In the genomic region with DNA sequence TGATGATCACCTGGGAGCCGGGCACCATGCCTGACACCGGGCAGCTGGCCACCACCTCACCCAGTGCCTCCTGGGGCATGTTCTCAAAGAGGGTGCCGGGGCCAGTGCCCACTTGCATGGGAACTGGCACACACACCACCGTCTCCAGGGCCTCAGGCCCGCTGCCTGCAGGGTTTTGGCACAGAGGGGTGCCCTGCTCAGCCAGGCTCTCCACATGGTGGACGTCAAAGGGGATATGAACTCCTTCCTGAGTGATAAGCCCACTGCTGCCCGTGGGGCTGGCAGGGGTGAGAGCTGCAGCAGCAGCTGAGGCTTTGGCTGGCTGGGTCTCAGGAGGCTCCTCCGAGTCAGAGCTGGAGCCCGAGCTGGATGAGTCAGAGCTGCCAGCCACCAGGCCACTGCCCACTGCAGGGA, we compare ENCODE assay signal across 13 mouse cellular contexts. TPM values are rescaled to one million over a fixed set of nuclear protein-coding genes. Genes with fewer than 3 reads are reported as not detected.
A peak's percentile ranks its signal among the peaks of the same experiment; 100 is the strongest.
DNase-seq lines count a peak whose midpoint lies in the region; ATAC-seq and TF ChIP-seq lines count a peak whose summit lies in the region.
"Had no signal": no experiment of that assay in that cellular context is flagged by ENCODE, and none has a peak within 500 bp of the region (broad histone marks: within the 10 kb centered on the region; RNA-seq: fewer than 3 reads in every experiment).

No protein-coding gene starts in this region.

- no peak for TF ChIP-seq POLR2A in olfactory bulb, adult 2 months (IDR thresholded peaks at IDR 0.05; ENCODE audit: insufficient read depth, low read depth, low read length)

- no peaks in the 10 kb centered on the region for H3K9me3 ChIP-seq in hindbrain, postnatal 0 days (ENCODE audit: low read length)
- H3K9me3 ChIP-seq in hindbrain, embryonic 13.5 days, result no peaks in the 10 kb centered on the region

- TF ChIP-seq CTCF in hindbrain, postnatal 0 days (IDR thresholded peaks at IDR 0.05; ENCODE audit: low read depth), result no peak
- TF ChIP-seq CTCF in olfactory bulb, adult 2 months (IDR thresholded peaks at IDR 0.05; ENCODE audit: insufficient read depth, low read depth, low read length), result no peak

- H3K4me1 ChIP-seq in hindbrain, postnatal 0 days (ENCODE audit: insufficient read depth, low read length), result peaks cover 5% of the 10 kb centered on the region; the same call in 1 of the 2 replicates
- peaks cover 8% of the 10 kb centered on the region for H3K4me1 ChIP-seq in hindbrain, embryonic 13.5 days (replicated peaks)
- peaks cover 12% of the 10 kb centered on the region for H3K4me1 ChIP-seq in olfactory bulb, adult 2 months (ENCODE audit: control insufficient read depth, insufficient read depth, low read length)

- 49% methylated on average over 9 of the region's 9 CpGs for WGBS in hindbrain, postnatal 0 days
- WGBS in hindbrain, embryonic 13.5 days, result 87% methylated on average over 9 of the region's 9 CpGs
- 35% methylated on average over 9 of the region's 9 CpGs for WGBS in olfactory bulb, adult 2 months

- H3K27ac ChIP-seq in hindbrain, postnatal 0 days, result no peak overlapping the region
- H3K27ac ChIP-seq in hindbrain, embryonic 13.5 days, result no peak overlapping the region
- H3K27ac ChIP-seq in olfactory bulb, adult 2 months (ENCODE audit: insufficient read depth, low read depth, low read length), result peak overlapping the region; percentile 41; the same call in 1 of the 2 replicates
- H3K27ac ChIP-seq: embryonic facial prominence, embryonic 13.5 days; left cerebral cortex, adult 2 months; liver, embryonic 13.5 days had no signal

- H3K36me3 ChIP-seq in hindbrain, postnatal 0 days (ENCODE audit: insufficient read depth, low read length), result peaks cover 24% of the 10 kb centered on the region
- peaks cover 60% of the 10 kb centered on the region for H3K36me3 ChIP-seq in hindbrain, embryonic 13.5 days

- no peak overlapping the region for H3K9ac ChIP-seq in hindbrain, postnatal 0 days (replicated peaks; ENCODE audit: low read length)
- no peak overlapping the region for H3K9ac ChIP-seq in hindbrain, embryonic 13.5 days
- H3K9ac ChIP-seq: embryonic facial prominence, embryonic 13.5 days; liver, embryonic 13.5 days had no signal

- H3K4me2 ChIP-seq in hindbrain, postnatal 0 days (ENCODE audit: low read depth, low read length), result no peak overlapping the region
- H3K4me2 ChIP-seq in hindbrain, embryonic 13.5 days, result no peak overlapping the region
- H3K4me2 ChIP-seq: embryonic facial prominence, embryonic 13.5 days; liver, embryonic 13.5 days had no signal

- H3K4me3 ChIP-seq in hindbrain, postnatal 0 days (ENCODE audit: low read length), result no peak overlapping the region
- H3K4me3 ChIP-seq in hindbrain, embryonic 13.5 days, result no peak overlapping the region
- H3K4me3 ChIP-seq in olfactory bulb, adult 2 months (ENCODE audit: insufficient read depth, low read depth, low read length), result no peak overlapping the region
- H3K4me3 ChIP-seq: embryonic facial prominence, embryonic 13.5 days; left cerebral cortex, adult 2 months; liver, embryonic 13.5 days had no signal

- DNase-seq in hindbrain, postnatal 0 days (ENCODE audit: low spot score), result peak; percentile 56
- peak; percentile 22 for DNase-seq in adipocyte (ENCODE audit: low spot score)
- DNase-seq in cerebellum, adult 9-10 months, result peak; percentile 81
- no peak for DNase-seq in lung, postnatal 36 days
- DNase-seq: kidney, postnatal 10 days; liver, embryonic 13.5 days had no signal

- peak; percentile 27; the same call in 1 of the 2 replicates for ATAC-seq in hindbrain, postnatal 0 days
- ATAC-seq in hindbrain, embryonic 13.5 days (ENCODE audit: low FRiP score), result no peak
- ATAC-seq in erythroblast, adult 5-6 weeks (replicated peaks; ENCODE audit: low FRiP score, poor library complexity, severe bottlenecking), result no peak

- H3K27me3 ChIP-seq in hindbrain, postnatal 0 days (ENCODE audit: insufficient read depth, low read length), result no peaks in the 10 kb centered on the region
- H3K27me3 ChIP-seq in hindbrain, embryonic 13.5 days, result peaks cover 8% of the 10 kb centered on the region; the same call in 1 of the 2 replicates

RNA-seq across cellular contexts. Expression of a gene that starts 6.2 kb away (rescaled TPM):
- total RNA-seq in hindbrain, postnatal 0 days (2014; rRNA removed), result 192 and 204 TPM in 2 replicates
- polyA plus RNA-seq in hindbrain, postnatal 0 days (2015; fragmentation: Nextera tagmentation; extraction: Ambion mirVana), result 69.9 and 71.7 TPM in 2 replicates
- 80.6 and 81.7 TPM in 2 replicates for polyA plus RNA-seq in hindbrain, embryonic 13.5 days (2015; fragmentation: Nextera tagmentation; extraction: Ambion mirVana)
- not detected in 2 replicates for polyA plus RNA-seq in olfactory bulb, adult 2 months (2012; ENCODE audit: insufficient read depth, insufficient read length, low replicate concordance, missing spikeins)
- total RNA-seq in erythroblast, adult 5-6 weeks (2015; ENCODE audit: low replicate concordance), result not detected in 2 replicates
- not detected in 2 replicates for total RNA-seq in erythroblast, adult 5-6 weeks (2017; ENCODE audit: low replicate concordance)
- total RNA-seq: hematopoietic stem cell, adult 5-6 weeks had no signal

RNA-seq across cellular contexts. Expression of a gene that starts 13.0 kb away (rescaled TPM):
- total RNA-seq in hindbrain, postnatal 0 days (2014; rRNA removed), result not detected in 2 replicates
- not detected in 2 replicates for polyA plus RNA-seq in hindbrain, postnatal 0 days (2015; fragmentation: Nextera tagmentation; extraction: Ambion mirVana)
- polyA plus RNA-seq in hindbrain, embryonic 13.5 days (2015; fragmentation: Nextera tagmentation; extraction: Ambion mirVana), result not detected in 2 replicates
- not detected in 2 replicates for polyA plus RNA-seq in olfactory bulb, adult 2 months (2012; ENCODE audit: insufficient read depth, insufficient read length, low replicate concordance, missing spikeins)
- not detected in 2 replicates for total RNA-seq in erythroblast, adult 5-6 weeks (2015; ENCODE audit: low replicate concordance)
- total RNA-seq in erythroblast, adult 5-6 weeks (2017; ENCODE audit: low replicate concordance), result not detected in 2 replicates
- total RNA-seq: hematopoietic stem cell, adult 5-6 weeks had no signal
- polyA plus RNA-seq: embryonic facial prominence, embryonic 13.5 days; liver, embryonic 13.5 days; testis, adult 2 months had no signal

RNA-seq across cellular contexts. Expression of a gene that starts 13.2 kb away (rescaled TPM):
- total RNA-seq in hindbrain, postnatal 0 days (2014; rRNA removed), result 28.8 and 30.0 TPM in 2 replicates
- polyA plus RNA-seq in hindbrain, postnatal 0 days (2015; fragmentation: Nextera tagmentation; extraction: Ambion mirVana), result 12.8 and 13.2 TPM in 2 replicates
- polyA plus RNA-seq in hindbrain, embryonic 13.5 days (2015; fragmentation: Nextera tagmentation; extraction: Ambion mirVana), result 17.7 and 19.5 TPM in 2 replicates
- polyA plus RNA-seq in olfactory bulb, adult 2 months (2012; ENCODE audit: insufficient read depth, insufficient read length, low replicate concordance, missing spikeins), result not detected in 2 replicates
- 1.0 and 4.0 TPM in 2 replicates for total RNA-seq in erythroblast, adult 5-6 weeks (2015; ENCODE audit: low replicate concordance)
- total RNA-seq in erythroblast, adult 5-6 weeks (2017; ENCODE audit: low replicate concordance), result 1.6 and 2.8 TPM in 2 replicates

RNA-seq across cellular contexts. Expression of a gene that starts 27.2 kb away (rescaled TPM):
- 59.9 and 68.8 TPM in 2 replicates for total RNA-seq in hindbrain, postnatal 0 days (2014; rRNA removed)
- polyA plus RNA-seq in hindbrain, postnatal 0 days (2015; fragmentation: Nextera tagmentation; extraction: Ambion mirVana), result 51.0 and 56.0 TPM in 2 replicates
- polyA plus RNA-seq in hindbrain, embryonic 13.5 days (2015; fragmentation: Nextera tagmentation; extraction: Ambion mirVana), result 53.5 and 56.5 TPM in 2 replicates
- not detected in 2 replicates for polyA plus RNA-seq in olfactory bulb, adult 2 months (2012; ENCODE audit: insufficient read depth, insufficient read length, low replicate concordance, missing spikeins)
- total RNA-seq in erythroblast, adult 5-6 weeks (2015; ENCODE audit: low replicate concordance), result 1.9 and 3.3 TPM in 2 replicates
- 3.5 and 4.2 TPM in 2 replicates for total RNA-seq in erythroblast, adult 5-6 weeks (2017; ENCODE audit: low replicate concordance)

RNA-seq across cellular contexts. Expression of a gene that starts 41.0 kb away (rescaled TPM):
- 0.40 and 0.52 TPM in 2 replicates for total RNA-seq in hindbrain, postnatal 0 days (2014; rRNA removed)
- 0.66 and 1.1 TPM in 2 replicates for polyA plus RNA-seq in hindbrain, postnatal 0 days (2015; fragmentation: Nextera tagmentation; extraction: Ambion mirVana)
- polyA plus RNA-seq in hindbrain, embryonic 13.5 days (2015; fragmentation: Nextera tagmentation; extraction: Ambion mirVana), result 1.4 and 4.5 TPM in 2 replicates
- polyA plus RNA-seq in olfactory bulb, adult 2 months (2012; ENCODE audit: insufficient read depth, insufficient read length, low replicate concordance, missing spikeins), result not detected in 2 replicates
- total RNA-seq in erythroblast, adult 5-6 weeks (2015; ENCODE audit: low replicate concordance), result not detected in 2 replicates
- total RNA-seq in erythroblast, adult 5-6 weeks (2017; ENCODE audit: low replicate concordance), result not detected in 2 replicates
- total RNA-seq: hematopoietic stem cell, adult 5-6 weeks had no signal
